9 mouse cellular contexts compared by ENCODE assay signal in genomic region chr5:115586166-115586565, GRCm38 (mm10).
"Had no signal": no experiment of that assay in that cellular context is flagged by ENCODE, and none has a peak within 500 bp of the region (broad histone marks: within the 10 kb centered on the region; RNA-seq: fewer than 3 reads in every experiment).

No protein-coding gene starts in this region.

- H3K9ac ChIP-seq: limb, embryonic 15.5 days; liver, embryonic 12.5 days; lung, embryonic 14.5 days; midbrain, embryonic 15.5 days; neural tube, embryonic 13.5 days had no signal

- H3K4me2 ChIP-seq: limb, embryonic 15.5 days; liver, embryonic 12.5 days; lung, embryonic 14.5 days; midbrain, embryonic 15.5 days; neural tube, embryonic 13.5 days had no signal

- H3K4me1 ChIP-seq: limb, embryonic 15.5 days; liver, embryonic 12.5 days; midbrain, embryonic 10.5 days; midbrain, embryonic 15.5 days; neural tube, embryonic 13.5 days had no signal

- ATAC-seq: liver, embryonic 12.5 days; midbrain, embryonic 15.5 days had no signal

- H3K27me3 ChIP-seq: limb, embryonic 15.5 days; liver, embryonic 12.5 days; midbrain, embryonic 15.5 days; neural tube, embryonic 13.5 days had no signal

- DNase-seq: lung, embryonic 14.5 days; lung, postnatal 10 days; lung, postnatal 4 days; thymus, postnatal 14 days had no signal

- H3K4me3 ChIP-seq: limb, embryonic 15.5 days; liver, embryonic 12.5 days; midbrain, embryonic 10.5 days; midbrain, embryonic 15.5 days; neural tube, embryonic 13.5 days had no signal

- H3K27ac ChIP-seq: limb, embryonic 15.5 days; liver, embryonic 12.5 days; midbrain, embryonic 10.5 days; midbrain, embryonic 15.5 days; neural tube, embryonic 13.5 days had no signal
